Mouse (Mus musculus) hindlimb bud, embryonic 11.5 days (tissue): ENCODE results near the gene Defa34.
"Not testable (repeated sequence)": the region's sequence is repeated elsewhere in the genome, so short reads cannot be mapped to it uniquely, and the experiment has no call there.

ENCODE experiments used
- DNase-seq: peaks from one replicate; pipeline ENCODE4 v3.0.0-alpha.2; 2012; ENCODE audit warnings: low read depth, low spot score; ENCODE audit errors: extremely low spot score

Defa34 gene

GRCm38 (mm10) chr8:21665497-21665896 is at the start of gene Defa34:
Defa34 (plus strand) TSS chr8:21665797.
- not testable (repeated sequence) for DNase-seq

GRCm38 (mm10) chr8:21617883-21618282 is 47.7 kb upstream of the Defa34 start, which contains the start of gene Defa26:
Defa26 (plus strand) TSS chr8:21618183.
- not testable (repeated sequence) for DNase-seq

GRCm38 (mm10) chr8:21655480-21655879 is 10.1 kb upstream of the Defa34 start, which contains the start of gene Defa17:
Defa17 (plus strand) TSS chr8:21655780.
- DNase-seq, result not testable (repeated sequence)

DNA sequence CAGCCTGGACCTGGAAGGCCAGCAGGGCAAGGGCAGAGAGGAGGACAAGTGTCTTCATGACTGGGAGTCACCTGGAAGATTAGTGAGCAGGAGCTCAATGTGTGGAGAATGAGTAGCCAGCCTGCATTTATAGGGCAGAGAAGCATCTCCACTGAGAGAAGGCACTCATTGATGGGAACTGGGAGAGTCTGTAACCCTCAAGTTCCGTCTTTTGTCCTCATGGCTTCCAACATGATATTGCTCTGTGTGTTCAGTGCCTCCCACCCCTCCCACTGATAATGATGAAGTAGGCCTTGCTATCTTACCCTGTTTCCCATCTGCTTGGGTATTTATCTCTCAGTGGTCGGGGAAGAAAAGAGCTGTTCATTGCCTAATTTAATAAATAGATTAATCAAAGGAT is 37.9 kb downstream of the Defa34 start, which contains the start of gene AY761184:
Gene AY761184 (minus strand): TSS at position 101 of the 400 bp plus-strand sequence.
- DNase-seq, result not testable (repeated sequence)
